Mouse (Mus musculus) cerebellum, postnatal 14 days (tissue): ENCODE data around the gene Taf6l.
"Not testable (repeated sequence)": the region's sequence is repeated elsewhere in the genome, so short reads cannot be mapped to it uniquely, and the experiment has no call there.

Experiments
- DNase-seq, 2 experiments: peaks; one replicate each; pipeline ENCODE4 v3.0.0; 2021; ENCODE audit warnings: mixed read lengths in 2 of 2

The Taf6l gene

DNA sequence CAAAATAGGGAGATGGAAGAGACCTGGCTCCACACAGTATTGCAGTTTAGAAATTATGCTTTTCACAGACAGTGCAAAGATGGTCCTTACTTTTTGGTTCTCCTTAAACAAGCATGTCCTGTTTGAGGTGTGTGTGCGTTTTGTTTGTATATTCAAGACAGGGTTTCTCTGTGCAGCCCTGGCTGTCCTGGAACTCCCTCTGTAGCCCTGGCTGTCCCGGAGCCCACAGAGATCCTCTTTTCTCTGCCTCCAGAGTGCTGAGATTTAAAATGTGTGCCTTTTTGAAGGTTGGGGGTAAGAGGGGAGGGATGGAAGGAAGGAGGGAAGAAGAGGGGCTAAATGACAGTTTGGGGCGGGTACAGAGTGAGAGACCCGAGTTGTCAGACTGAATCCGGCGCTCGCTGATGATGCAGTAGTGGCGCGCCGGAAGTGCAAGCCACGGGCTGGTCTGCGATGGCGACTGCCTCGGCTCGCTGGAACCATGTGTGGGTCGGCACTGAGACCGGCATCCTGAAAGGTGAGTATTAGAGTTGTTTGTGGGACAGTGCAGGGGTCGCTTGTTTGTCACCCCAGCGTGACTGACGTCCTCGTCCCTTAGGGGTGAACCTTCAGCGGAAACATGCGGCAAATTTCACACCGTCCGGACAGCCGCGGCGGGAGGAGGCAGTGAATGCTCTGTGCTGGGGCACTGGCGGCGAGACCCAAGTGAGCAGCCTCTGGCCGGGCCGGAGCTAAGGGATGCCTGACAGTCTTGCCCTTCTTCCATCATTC is 50.6 kb downstream of the Taf6l start, which contains the start of gene Wdr74:
Wdr74 (plus strand) TSS at position 439 of the 771 bp plus-strand sequence.
- peak; percentile 95 to 96 for DNase-seq

- no peak for DNase-seq
Measured at GRCm38 (mm10) chr19:8734334-8734733, 51.9 kb downstream of the Taf6l start.

DNA sequence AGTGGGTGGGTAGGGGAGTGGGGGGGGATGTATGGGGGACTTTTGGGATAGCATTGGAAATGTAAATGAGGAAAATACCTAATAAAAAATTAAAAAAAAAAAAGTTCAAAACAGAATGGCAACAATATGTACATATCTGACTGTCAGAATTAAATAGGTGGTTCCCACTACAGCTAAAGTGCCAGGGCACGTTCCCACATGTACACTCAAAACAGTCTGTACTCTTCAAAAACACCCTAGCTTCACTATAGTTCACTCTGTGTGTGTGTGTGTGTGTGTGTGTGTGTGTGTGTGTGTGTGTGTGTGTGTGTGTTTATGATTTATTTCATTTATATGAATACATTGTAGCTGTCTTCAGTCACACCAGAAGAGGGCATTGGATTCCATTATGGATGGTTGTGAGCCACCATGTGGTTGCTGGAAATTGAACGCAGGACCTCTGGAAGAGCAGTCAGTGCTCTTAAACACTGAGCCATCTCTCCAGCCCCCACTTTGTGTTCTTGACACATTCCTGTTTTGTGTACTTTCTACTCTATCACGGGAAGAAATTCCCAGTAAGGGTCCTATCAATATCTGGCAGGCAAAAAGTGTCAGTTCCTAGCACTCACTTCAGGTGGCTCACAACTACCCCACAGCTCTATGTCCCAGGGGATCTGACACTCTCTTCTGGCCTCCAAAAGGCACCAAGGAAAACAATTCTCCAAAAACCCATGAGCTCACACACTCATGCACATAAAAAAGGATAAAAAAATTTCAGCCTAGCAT is 57.7 kb downstream of the Taf6l start:
- DNase-seq: not testable (repeated sequence)

GRCm38 (mm10) chr19:8727495-8728114 is 58.6 kb downstream of the Taf6l start:
- DNase-seq: no peak

- DNase-seq: no peak
Measured at GRCm38 (mm10) chr19:8726609-8727390, 59.4 kb downstream of the Taf6l start.

DNA sequence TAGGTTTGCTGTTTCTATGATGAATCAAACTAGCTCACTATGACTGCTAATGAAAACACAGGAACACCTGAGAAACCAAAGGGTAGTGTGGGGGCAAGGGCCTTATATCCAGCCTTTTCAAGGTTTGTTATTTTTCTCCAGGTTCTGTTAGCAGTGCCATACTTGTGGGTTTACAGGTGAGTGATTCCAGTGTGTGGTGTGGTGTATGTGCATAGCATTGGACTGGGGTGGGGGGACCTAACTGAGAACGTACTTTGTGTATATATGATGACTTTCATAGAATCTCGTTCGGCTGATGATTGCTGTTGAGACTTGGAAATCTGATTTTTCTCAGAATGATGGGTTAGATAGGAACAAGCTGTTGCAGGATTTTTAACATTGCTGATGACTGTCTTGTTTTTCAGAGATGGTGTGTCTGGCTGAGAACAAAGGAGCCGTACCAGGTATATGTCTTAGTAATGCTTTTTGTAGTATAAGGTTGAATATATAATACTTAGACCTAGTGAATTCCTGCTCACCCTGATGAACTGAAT is 61.1 kb downstream of the Taf6l start:
- no peak for DNase-seq
